Mouse (Mus musculus) intestine, postnatal 0 days (tissue): ENCODE results near the gene Tmem151a. TPM values are rescaled to one million over a fixed set of nuclear protein-coding genes. Genes with fewer than 3 reads are reported as not detected.
A peak's percentile ranks its signal among the peaks of the same experiment; 100 is the strongest.

Experiments
- ATAC-seq: fragments of 200-750 bp; cut with Nextera tagmentation; 2 replicates; pipeline ENCODE4 v1.8.0; 2017; ENCODE audit warnings: mild to moderate bottlenecking, moderate TSS enrichment, moderate library complexity
- H3K27ac ChIP-seq: fragments of 300-500 bp; sonication (generic); 2 replicates; pipeline ENCODE4 v1.5.1; 2014; ENCODE audit warnings: mild to moderate bottlenecking, low read depth, low read length, moderate library complexity
- H3K27me3 ChIP-seq: fragments of 300-500 bp; sonication (generic); replicated peaks from 2 replicates; pipeline ENCODE4 v1.6.1; 2014; ENCODE audit warnings: low read length, mixed read lengths; ENCODE audit not compliant: control insufficient read depth, insufficient read depth
- H3K36me3 ChIP-seq: fragments of 300-500 bp; sonication (generic); 2 replicates; pipeline ENCODE4 v1.6.1; 2014; ENCODE audit warnings: mild to moderate bottlenecking, moderate library complexity; ENCODE audit not compliant: control insufficient read depth, insufficient read depth
- H3K4me1 ChIP-seq: fragments of 300-500 bp; sonication (generic); replicated peaks from 2 replicates; pipeline ENCODE4 v1.6.1; 2014; ENCODE audit warnings: antibody characterized with exemption, low read length, mixed read lengths; ENCODE audit not compliant: control insufficient read depth, insufficient read depth
- H3K4me2 ChIP-seq: fragments of 300-500 bp; sonication (generic); replicated peaks from 2 replicates; pipeline ENCODE4 v1.6.1; 2014; ENCODE audit warnings: low read depth, mild to moderate bottlenecking, moderate library complexity
- H3K4me3 ChIP-seq: fragments of 300-500 bp; sonication (generic); 2 replicates; pipeline ENCODE4 v1.5.1; 2014; ENCODE audit warnings: low read depth, low read length
- H3K9ac ChIP-seq: fragments of 300-500 bp; sonication (generic); 2 replicates; pipeline ENCODE4 v1.6.1; 2014; ENCODE audit warnings: mild to moderate bottlenecking, low read depth, low read length
- H3K9me3 ChIP-seq: fragments of 300-500 bp; sonication (generic); 2 replicates; pipeline ENCODE4 v1.6.1; 2016; ENCODE audit warnings: mixed run types; ENCODE audit not compliant: control insufficient read depth
- CTCF ChIP-seq: sonication (generic); IDR thresholded peaks from 2 replicates; pipeline ENCODE4 v1.5.1; 2016; ENCODE audit warnings: low read depth, mild to moderate bottlenecking, control low read depth, antibody characterized with exemption, moderate library complexity
- WGBS: fragments of 180-500 bp; shearing (Covaris S2); extraction: QIAGEN DNeasy Blood & Tissue Kit; methylation state at CpG from one replicate; pipeline ENCODE4 v1.1.7; 2014; 5-methylcytosine and 5-hydroxymethylcytosine counted together
- polyA plus RNA-seq: library from polyadenylated mRNA; unstranded; fragments of >200 nt; fragmentation: Nextera tagmentation; extraction: Ambion mirVana; gene quantifications from 2 replicates; pipeline ENCODE4 v1.2.1, GENCODE M21; 2015

Tmem151a gene
- polyA plus RNA-seq, 1 experiment from 2014 or later: 4.0 TPM

DNA sequence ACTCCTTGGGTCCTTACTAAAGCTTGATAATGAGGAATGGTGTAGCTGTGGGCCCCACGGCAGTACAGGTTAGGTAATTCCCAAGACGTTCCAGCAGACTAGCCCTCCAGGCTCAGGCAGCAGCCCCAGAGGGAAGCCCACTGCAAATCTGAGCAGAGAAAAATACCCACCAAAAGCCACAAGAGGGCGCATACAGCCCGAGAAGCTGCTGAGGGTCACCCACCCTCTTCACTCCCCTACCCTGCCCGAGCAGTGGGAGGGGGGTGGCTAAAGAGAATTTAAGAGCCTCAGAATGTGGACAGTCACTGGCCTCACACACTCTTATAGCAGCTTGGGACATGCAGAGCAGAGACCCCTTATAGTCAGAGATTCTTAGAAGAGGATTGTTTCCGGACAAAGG is 29.1 kb downstream of the Tmem151a start:
- H3K9me3 ChIP-seq: no peaks in the 10 kb centered on the region
- WGBS: 16% methylated on average over 6 of the region's 6 CpGs
- no peak for ATAC-seq
- H3K4me2 ChIP-seq: no peak overlapping the region
- no peaks in the 10 kb centered on the region for H3K36me3 ChIP-seq
- no peaks in the 10 kb centered on the region for H3K27me3 ChIP-seq
- no peaks in the 10 kb centered on the region for H3K4me1 ChIP-seq
- H3K27ac ChIP-seq: no peak overlapping the region
- peak; percentile 80 for TF ChIP-seq CTCF
- H3K4me3 ChIP-seq: no peak overlapping the region
- H3K9ac ChIP-seq: no peak overlapping the region

GRCm38 (mm10) chr19:5053909-5054308 is 31.4 kb downstream of the Tmem151a start:
- H3K4me2 ChIP-seq: no peak overlapping the region
- peak; percentile 88 for TF ChIP-seq CTCF
- H3K9me3 ChIP-seq: no peaks in the 10 kb centered on the region
- no peak overlapping the region for H3K27ac ChIP-seq
- WGBS: 22% methylated on average over 9 of the region's 9 CpGs
- no peaks in the 10 kb centered on the region for H3K27me3 ChIP-seq
- no peaks in the 10 kb centered on the region for H3K4me1 ChIP-seq
- H3K9ac ChIP-seq: no peak overlapping the region; the same call in 1 of the 2 replicates
- H3K4me3 ChIP-seq: no peak overlapping the region
- H3K36me3 ChIP-seq: peaks cover 5% of the 10 kb centered on the region
- ATAC-seq: peak; percentile 34

GRCm38 (mm10) chr19:5052853-5053252 is 32.5 kb downstream of the Tmem151a start:
- Histone ChIP-seq H3K4me3 (no peak overlapping the region), H3K4me1 (no peaks in the 10 kb centered on the region), H3K4me2 (no peak overlapping the region), H3K36me3 (peaks cover 14% of the 10 kb centered on the region), H3K27me3 (no peaks in the 10 kb centered on the region), H3K9ac (no peak overlapping the region), H3K9me3 (no peaks in the 10 kb centered on the region), H3K27ac (no peak overlapping the region)
- no peak for TF ChIP-seq CTCF
- WGBS: 80% methylated on average over 17 of the region's 17 CpGs
- no peak for ATAC-seq

DNA sequence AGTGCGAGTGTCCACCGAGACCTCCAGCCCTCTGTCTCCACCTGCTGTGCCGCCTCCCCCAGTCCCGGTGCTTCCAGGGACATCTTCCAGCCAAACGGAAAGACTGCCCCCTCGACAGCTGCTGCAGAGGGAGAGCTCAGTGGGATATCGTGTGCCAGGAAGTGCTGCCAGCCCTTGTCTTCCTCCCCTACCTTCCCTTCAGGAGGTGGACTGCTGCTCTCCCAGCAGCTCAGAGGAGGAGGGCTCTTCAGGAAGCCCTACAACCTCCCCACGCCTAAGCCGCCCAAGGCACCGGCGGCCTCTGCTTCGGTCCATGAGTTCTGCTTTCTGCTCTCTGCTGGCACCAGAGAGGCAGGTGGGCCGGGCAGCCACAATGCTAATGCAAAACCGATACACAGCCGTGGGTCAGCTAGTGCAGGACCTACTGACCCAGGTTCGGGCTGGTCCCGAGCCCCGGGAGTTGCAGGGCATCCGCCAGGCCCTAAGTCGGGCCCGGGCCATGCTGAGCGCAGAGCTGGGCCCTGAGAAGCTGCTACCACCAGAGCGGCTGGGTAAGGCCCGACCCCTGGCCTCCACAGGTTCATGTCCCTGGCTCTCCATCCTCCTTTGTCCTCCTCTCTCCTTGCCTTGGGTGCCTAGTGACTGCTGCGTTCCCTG is 33.0 kb downstream of the Tmem151a start:
- no peak overlapping the region for H3K27ac ChIP-seq
- no peaks in the 10 kb centered on the region for H3K27me3 ChIP-seq
- peaks cover 20% of the 10 kb centered on the region for H3K36me3 ChIP-seq
- H3K9ac ChIP-seq: no peak overlapping the region
- no peaks in the 10 kb centered on the region for H3K9me3 ChIP-seq
- no peak for ATAC-seq
- no peak overlapping the region for H3K4me3 ChIP-seq
- H3K4me1 ChIP-seq: no peaks in the 10 kb centered on the region
- WGBS: 57% methylated on average over 24 of the region's 25 CpGs
- TF ChIP-seq CTCF: no peak
- H3K4me2 ChIP-seq: no peak overlapping the region

DNA sequence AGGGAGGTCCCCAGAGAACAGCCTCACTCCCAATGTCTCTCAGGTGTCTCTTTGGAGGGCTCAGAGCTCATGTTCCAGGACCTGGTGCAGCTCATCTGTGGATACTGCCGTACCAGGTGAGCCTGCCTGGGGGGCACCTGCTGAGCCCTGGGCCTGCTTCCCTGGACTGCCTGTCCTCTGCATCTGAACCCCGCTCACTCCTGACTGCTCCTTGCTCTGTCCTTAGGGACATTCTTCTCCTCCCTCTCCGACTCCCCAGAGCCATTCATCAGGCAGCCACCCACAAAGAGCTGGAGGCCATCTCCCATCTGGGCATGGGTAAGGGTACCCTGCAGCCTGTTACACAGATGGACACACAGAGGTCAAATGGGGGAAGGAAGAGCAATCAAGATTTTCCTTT is 33.8 kb downstream of the Tmem151a start:
- Histone ChIP-seq H3K9me3 (no peaks in the 10 kb centered on the region), H3K27me3 (no peaks in the 10 kb centered on the region), H3K9ac (no peak overlapping the region), H3K4me2 (peak overlapping the region; percentile 60), H3K36me3 (peaks cover 27% of the 10 kb centered on the region), H3K27ac (no peak overlapping the region), H3K4me1 (no peaks in the 10 kb centered on the region), H3K4me3 (0 out of 2 replicates have a peak overlapping the region, but pooled peaks have one; percentile 34)
- no peak for ATAC-seq
- no peak for TF ChIP-seq CTCF
- WGBS: 67% methylated on average over 3 of the region's 3 CpGs

- Histone ChIP-seq H3K27ac (no peak overlapping the region), H3K36me3 (peaks cover 30% of the 10 kb centered on the region), H3K9me3 (no peaks in the 10 kb centered on the region), H3K27me3 (no peaks in the 10 kb centered on the region), H3K4me1 (no peaks in the 10 kb centered on the region), H3K9ac (no peak overlapping the region; the same call in 1 of the 2 replicates), H3K4me3 (peak overlapping the region; percentile 34), H3K4me2 (peak overlapping the region; percentile 60)
- TF ChIP-seq CTCF: no peak
- no peak for ATAC-seq
- WGBS: 7% methylated on average over 17 of the region's 17 CpGs
Observed at GRCm38 (mm10) chr19:5051031-5051430, 34.3 kb downstream of the Tmem151a start.
